Comparison of ENCODE assay signal across 8 mouse cellular contexts in genomic region chr10:84440181-84440540, GRCm38 (mm10). TPM values are rescaled to one million over a fixed set of nuclear protein-coding genes. Genes with fewer than 3 reads are reported as not detected.
DNase-seq lines count a peak whose midpoint lies in the region; ATAC-seq and TF ChIP-seq lines count a peak whose summit lies in the region.

No protein-coding gene starts in this region.

- no peaks in the 10 kb centered on the region for H3K9me3 ChIP-seq in lung, embryonic 15.5 days
- H3K9me3 ChIP-seq in limb, embryonic 11.5 days (ENCODE audit: control insufficient read depth, low read length): no peaks in the 10 kb centered on the region
- no peaks in the 10 kb centered on the region for H3K9me3 ChIP-seq in neural tube, embryonic 14.5 days (ENCODE audit: control insufficient read depth, low read length)

- no peaks in the 10 kb centered on the region for H3K36me3 ChIP-seq in lung, embryonic 15.5 days
- H3K36me3 ChIP-seq in limb, embryonic 11.5 days (ENCODE audit: control insufficient read depth, insufficient read depth, low read length): no peaks in the 10 kb centered on the region
- no peaks in the 10 kb centered on the region for H3K36me3 ChIP-seq in neural tube, embryonic 14.5 days (ENCODE audit: control insufficient read depth, insufficient read depth, low read length)

- H3K27me3 ChIP-seq in lung, embryonic 15.5 days: no peaks in the 10 kb centered on the region
- no peaks in the 10 kb centered on the region for H3K27me3 ChIP-seq in limb, embryonic 11.5 days (ENCODE audit: control insufficient read depth, insufficient read depth, low read length)
- H3K27me3 ChIP-seq in neural tube, embryonic 14.5 days (ENCODE audit: control insufficient read depth, insufficient read depth, low read length): no peaks in the 10 kb centered on the region; the same call in 1 of the 2 replicates

- H3K4me2 ChIP-seq in lung, embryonic 15.5 days: peak overlapping the region; percentile 84
- peak overlapping the region; percentile 90 for H3K4me2 ChIP-seq in limb, embryonic 11.5 days (ENCODE audit: low read depth, severe bottlenecking)
- H3K4me2 ChIP-seq in neural tube, embryonic 14.5 days (ENCODE audit: low read depth, low read length): peak overlapping the region; percentile 89

- WGBS in lung, embryonic 15.5 days: 2% methylated on average over 32 of the region's 32 CpGs
- under 1% methylated on average over 32 of the region's 32 CpGs for WGBS in limb, embryonic 11.5 days
- under 1% methylated on average over 29 of the region's 32 CpGs for WGBS in neural tube, embryonic 14.5 days

- peak overlapping the region; percentile 96; the same call in 1 of the 2 replicates for H3K27ac ChIP-seq in lung, embryonic 15.5 days
- H3K27ac ChIP-seq in embryonic fibroblast, embryonic 13.5 days (ENCODE audit: insufficient read depth, low read length): peak overlapping the region; percentile 76
- H3K27ac ChIP-seq in limb, embryonic 11.5 days (replicated peaks; ENCODE audit: low read depth, low read length): no peak overlapping the region; the same call in 1 of the 2 replicates
- peak overlapping the region; percentile 99 for H3K27ac ChIP-seq in neural tube, embryonic 14.5 days (ENCODE audit: low read depth, low read length)

- TF ChIP-seq POLR2A in embryonic fibroblast, embryonic 13.5 days (IDR thresholded peaks at IDR 0.05; ENCODE audit: low read depth, low read length): no peak

- peak overlapping the region; percentile 74 for H3K4me3 ChIP-seq in lung, embryonic 15.5 days
- peak overlapping the region; percentile 89 for H3K4me3 ChIP-seq in embryonic fibroblast, embryonic 13.5 days (ENCODE audit: insufficient read depth, low read length)
- H3K4me3 ChIP-seq in limb, embryonic 11.5 days (ENCODE audit: low read depth, low read length): peak overlapping the region; percentile 79
- peak overlapping the region; percentile 86 for H3K4me3 ChIP-seq in neural tube, embryonic 14.5 days (ENCODE audit: low read depth, low read length)

- H3K4me1 ChIP-seq in lung, embryonic 15.5 days: peaks cover 42% of the 10 kb centered on the region
- peaks cover 8% of the 10 kb centered on the region for H3K4me1 ChIP-seq in embryonic fibroblast, embryonic 13.5 days (ENCODE audit: control insufficient read depth, insufficient read depth, low read length)
- H3K4me1 ChIP-seq in limb, embryonic 11.5 days (ENCODE audit: control insufficient read depth, insufficient read depth, low read length): peaks cover 23% of the 10 kb centered on the region
- H3K4me1 ChIP-seq in neural tube, embryonic 14.5 days (ENCODE audit: control insufficient read depth, insufficient read depth, low read length): peaks cover 39% of the 10 kb centered on the region

- TF ChIP-seq CTCF in embryonic fibroblast, embryonic 13.5 days (IDR thresholded peaks at IDR 0.05; ENCODE audit: borderline replicate concordance, insufficient read depth, low read length): no peak

- H3K9ac ChIP-seq in lung, embryonic 15.5 days: peak overlapping the region; percentile 97
- H3K9ac ChIP-seq in limb, embryonic 11.5 days (ENCODE audit: low read length): peak overlapping the region; percentile 100
- peak overlapping the region; percentile 100 for H3K9ac ChIP-seq in neural tube, embryonic 14.5 days (replicated peaks; ENCODE audit: low read depth, low read length)

- ATAC-seq in lung, embryonic 15.5 days (ENCODE audit: borderline replicate concordance, extremely low read depth, low FRiP score, low TSS enrichment): peak; percentile 33
- peak; percentile 38 for ATAC-seq in limb, embryonic 11.5 days (ENCODE audit: insufficient number of reproducible peaks, low FRiP score, low TSS enrichment, low read depth)
- no peak; the same call in 1 of the 2 replicates for ATAC-seq in neural tube, embryonic 14.5 days (ENCODE audit: low read depth)

- no peak for DNase-seq in lung, postnatal 36 days
- DNase-seq in limb, embryonic 11.5 days (ENCODE audit: low spot score): no peak
- no peak for DNase-seq in urinary bladder, adult 2 months (ENCODE audit: low spot score)
- DNase-seq in frontal cortex, adult 2 months (ENCODE audit: extremely low spot score in 1 of 2, low spot score in 1 of 2): no peak
- DNase-seq in gastrocnemius, postnatal 4 days (ENCODE audit: low spot score in 2 of 2): no peak

RNA-seq across cellular contexts. Expression of gene Nuak1, which starts 0.2 kb away (rescaled TPM):
- 2.0 and 2.6 TPM in 2 replicates for polyA plus RNA-seq in lung, embryonic 15.5 days (2015; fragmentation: Nextera tagmentation; extraction: Ambion mirVana)
- 74.3 and 84.1 TPM in 2 replicates for polyA plus RNA-seq in embryonic fibroblast, embryonic 13.5 days (2011; ENCODE audit: insufficient read length, low read depth, missing spikeins)
- polyA plus RNA-seq in limb, embryonic 11.5 days (2014; fragmentation: Nextera tagmentation; extraction: Ambion mirVana): 1.9 and 2.0 TPM in 2 replicates
- 3.9 and 4.9 TPM in 2 replicates for polyA plus RNA-seq in neural tube, embryonic 14.5 days (2014; fragmentation: Nextera tagmentation; extraction: Ambion mirVana)
- 7.6 and 9.1 TPM in 2 replicates for polyA plus RNA-seq in urinary bladder, adult 2 months (2012; rRNA removed)
- 23.4 and 24.2 TPM in 2 replicates for polyA plus RNA-seq in frontal cortex, adult 2 months (2012; rRNA removed)
- 10 to 100 TPM; 19.9 to 20.7 TPM for total RNA-seq in gastrocnemius, postnatal 4 days (2021)
